Mouse (Mus musculus): Measurements from ENCODE around the gene Slc9a9. TPM values are rescaled to one million over a fixed set of nuclear protein-coding genes. Genes with fewer than 3 reads are reported as not detected.

Gene Slc9a9
- polyA plus RNA-seq (2015; fragmentation: Illumina TruSeq; extraction: RNeasy Lipid Tissue Mini Kit (QIAGEN cat#74804); ENCODE audit: insufficient read depth, low replicate concordance): 24.2 TPM

GRCm38 (mm10) chr9:94669791-94670577 lies at the start of gene Slc9a9:
Slc9a9 (plus strand) TSS chr9:94669909.

Other genes with a start within 250 kb of the Slc9a9 start
- gene 1190002N15Rik, start 131.8 kb upstream of the Slc9a9 start, polyA plus RNA-seq (2015; fragmentation: Illumina TruSeq; extraction: RNeasy Lipid Tissue Mini Kit (QIAGEN cat#74804); ENCODE audit: insufficient read depth, low replicate concordance): 15.6 TPM